Mouse (Mus musculus): ENCODE results near the gene Cct6b. TPM values are rescaled to one million over a fixed set of nuclear protein-coding genes. Genes with fewer than 3 reads are reported as not detected.

Gene Cct6b
- polyA plus RNA-seq, 1 experiment from 2014 or later, result 0.38 TPM

GRCm38 (mm10) chr11:82746138-82746537 lies 18.0 kb downstream of the Cct6b start:
- Histone ChIP-seq H3K9ac (ENCODE audit: low read length) (no peak overlapping the region), H3K27ac (replicated peaks in 1 of 2; ENCODE audit: control insufficient read depth in 1 of 2, insufficient read depth in 1 of 2, low read depth in 2 of 2, low read length in 2 of 2) (no peak overlapping the region), H3K4me2 (ENCODE audit: low read length) (no peak overlapping the region), H3K27me3 (ENCODE audit: control insufficient read depth, insufficient read depth, low read length) (0 out of 2 replicates have a peak, but pooled peaks cover 4% of the 10 kb centered on the region), H3K9me3 (ENCODE audit: control insufficient read depth, low read length) (peaks cover 6% of the 10 kb centered on the region; the same call in 1 of the 2 replicates), H3K4me3 (ENCODE audit: control insufficient read depth in 1 of 2, insufficient read depth in 1 of 2, low read depth in 1 of 2, low read length in 2 of 2) (no peak overlapping the region), H3K4me1 (ENCODE audit: control insufficient read depth in 2 of 2, insufficient read depth in 2 of 2, low read length in 2 of 2) (no peaks in the 10 kb centered on the region), H3K36me3 (ENCODE audit: control insufficient read depth, insufficient read depth, low read length) (no peaks in the 10 kb centered on the region)
- 32% methylated on average over 6 of the region's 6 CpGs for WGBS
- ATAC-seq (ENCODE audit: insufficient number of reproducible peaks, insufficient read depth, low FRiP score, low read depth), result no peak

GRCm38 (mm10) chr11:82739006-82739405 lies 25.1 kb downstream of the Cct6b start:
- no peaks in the 10 kb centered on the region for H3K9me3 ChIP-seq (ENCODE audit: control insufficient read depth, low read length)
- H3K4me3 ChIP-seq (ENCODE audit: control insufficient read depth in 1 of 2, insufficient read depth in 1 of 2, low read depth in 1 of 2, low read length in 2 of 2), result no peak overlapping the region
- no peaks in the 10 kb centered on the region for H3K27me3 ChIP-seq (ENCODE audit: control insufficient read depth, insufficient read depth, low read length)
- no peaks in the 10 kb centered on the region for H3K36me3 ChIP-seq (ENCODE audit: control insufficient read depth, insufficient read depth, low read length)
- ATAC-seq (ENCODE audit: insufficient number of reproducible peaks, insufficient read depth, low FRiP score, low read depth), result no peak
- no peak overlapping the region for H3K27ac ChIP-seq (replicated peaks in 1 of 2; ENCODE audit: control insufficient read depth in 1 of 2, insufficient read depth in 1 of 2, low read depth in 2 of 2, low read length in 2 of 2)
- no peaks in the 10 kb centered on the region for H3K4me1 ChIP-seq (ENCODE audit: control insufficient read depth in 2 of 2, insufficient read depth in 2 of 2, low read length in 2 of 2)
- no peak overlapping the region for H3K9ac ChIP-seq (ENCODE audit: low read length)
- H3K4me2 ChIP-seq (ENCODE audit: low read length), result no peak overlapping the region

- H3K27ac ChIP-seq (replicated peaks in 1 of 2; ENCODE audit: control insufficient read depth in 1 of 2, insufficient read depth in 1 of 2, low read depth in 2 of 2, low read length in 2 of 2), result no peak overlapping the region
- no peaks in the 10 kb centered on the region for H3K27me3 ChIP-seq (ENCODE audit: control insufficient read depth, insufficient read depth, low read length)
- H3K4me1 ChIP-seq (ENCODE audit: control insufficient read depth in 2 of 2, insufficient read depth in 2 of 2, low read length in 2 of 2), result no peaks in the 10 kb centered on the region
- no peak overlapping the region for H3K4me2 ChIP-seq (ENCODE audit: low read length)
- no peaks in the 10 kb centered on the region for H3K36me3 ChIP-seq (ENCODE audit: control insufficient read depth, insufficient read depth, low read length)
- no peak overlapping the region for H3K4me3 ChIP-seq (ENCODE audit: control insufficient read depth in 1 of 2, insufficient read depth in 1 of 2, low read depth in 1 of 2, low read length in 2 of 2)
- H3K9ac ChIP-seq (ENCODE audit: low read length), result no peak overlapping the region
- no peak for ATAC-seq (ENCODE audit: insufficient number of reproducible peaks, insufficient read depth, low FRiP score, low read depth)
- no peaks in the 10 kb centered on the region for H3K9me3 ChIP-seq (ENCODE audit: control insufficient read depth, low read length)
Measured at GRCm38 (mm10) chr11:82734227-82734626, 29.9 kb downstream of the Cct6b start.

DNA sequence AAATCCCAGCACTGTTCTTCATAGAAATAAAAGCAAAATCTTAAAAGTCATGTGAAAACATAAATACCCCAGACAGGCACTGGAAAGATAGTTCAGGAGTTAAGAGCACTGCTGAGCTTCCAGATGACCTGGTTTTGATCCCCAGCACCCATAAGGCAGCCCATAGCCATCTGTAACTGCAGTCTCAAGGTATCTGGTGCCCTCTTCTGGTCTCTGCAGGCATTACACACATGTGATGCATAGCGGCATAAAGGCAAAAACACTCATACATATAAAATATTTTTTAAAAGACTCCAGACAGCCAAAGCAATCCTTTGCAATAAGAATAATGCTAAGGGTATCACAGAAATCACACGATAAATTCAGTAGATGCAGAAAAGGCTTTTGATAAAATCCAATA lies 37.3 kb downstream of the Cct6b start:
- no peaks in the 10 kb centered on the region for H3K36me3 ChIP-seq (ENCODE audit: control insufficient read depth, insufficient read depth, low read length)
- H3K4me1 ChIP-seq (ENCODE audit: control insufficient read depth in 2 of 2, insufficient read depth in 2 of 2, low read length in 2 of 2), result no peaks in the 10 kb centered on the region
- H3K4me3 ChIP-seq (ENCODE audit: control insufficient read depth in 1 of 2, insufficient read depth in 1 of 2, low read depth in 1 of 2, low read length in 2 of 2), result no peak overlapping the region
- no peak for ATAC-seq (ENCODE audit: insufficient number of reproducible peaks, insufficient read depth, low FRiP score, low read depth)
- H3K27me3 ChIP-seq (ENCODE audit: control insufficient read depth, insufficient read depth, low read length), result no peaks in the 10 kb centered on the region
- 88% methylated on average over 2 of the region's 2 CpGs for WGBS
- H3K9ac ChIP-seq (ENCODE audit: low read length), result no peak overlapping the region
- no peak overlapping the region for H3K27ac ChIP-seq (replicated peaks in 1 of 2; ENCODE audit: control insufficient read depth in 1 of 2, insufficient read depth in 1 of 2, low read depth in 2 of 2, low read length in 2 of 2)
- H3K9me3 ChIP-seq (ENCODE audit: control insufficient read depth, low read length), result no peaks in the 10 kb centered on the region
- no peak overlapping the region for H3K4me2 ChIP-seq (ENCODE audit: low read length)

DNA sequence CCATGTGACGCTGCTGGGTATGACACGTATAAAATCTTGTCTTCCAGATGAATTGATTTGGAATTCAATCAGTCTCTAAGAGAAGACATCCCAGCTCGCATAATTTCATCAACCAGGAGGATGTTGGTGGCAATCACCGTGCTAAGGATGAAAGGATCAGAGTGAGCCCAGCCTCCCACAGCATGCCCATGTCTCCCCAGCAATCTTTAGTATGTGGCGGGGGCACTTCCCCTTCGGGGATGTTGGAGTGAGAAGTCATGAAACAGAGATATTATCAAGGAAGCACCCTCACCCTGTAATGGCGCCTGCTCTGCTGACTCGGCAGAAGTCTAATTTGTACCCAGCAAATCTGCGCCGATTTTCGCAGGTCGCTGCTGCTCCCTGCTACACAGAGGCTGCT lies 44.8 kb downstream of the Cct6b start:
- Histone ChIP-seq H3K9me3 (ENCODE audit: control insufficient read depth, low read length) (no peaks in the 10 kb centered on the region), H3K27ac (replicated peaks in 1 of 2; ENCODE audit: control insufficient read depth in 1 of 2, insufficient read depth in 1 of 2, low read depth in 2 of 2, low read length in 2 of 2) (no peak overlapping the region), H3K9ac (ENCODE audit: low read length) (no peak overlapping the region), H3K27me3 (ENCODE audit: control insufficient read depth, insufficient read depth, low read length) (no peaks in the 10 kb centered on the region), H3K4me1 (ENCODE audit: control insufficient read depth in 2 of 2, insufficient read depth in 2 of 2, low read length in 2 of 2) (no peaks in the 10 kb centered on the region), H3K36me3 (ENCODE audit: control insufficient read depth, insufficient read depth, low read length) (no peaks in the 10 kb centered on the region), H3K4me3 (ENCODE audit: control insufficient read depth in 1 of 2, insufficient read depth in 1 of 2, low read depth in 1 of 2, low read length in 2 of 2) (no peak overlapping the region), H3K4me2 (ENCODE audit: low read length) (no peak overlapping the region)
- no peak for ATAC-seq (ENCODE audit: insufficient number of reproducible peaks, insufficient read depth, low FRiP score, low read depth)
- 83% methylated on average over 12 of the region's 12 CpGs for WGBS

- no peak for ATAC-seq (ENCODE audit: insufficient number of reproducible peaks, insufficient read depth, low FRiP score, low read depth)
- H3K36me3 ChIP-seq (ENCODE audit: control insufficient read depth, insufficient read depth, low read length), result no peaks in the 10 kb centered on the region
- H3K4me1 ChIP-seq (ENCODE audit: control insufficient read depth in 2 of 2, insufficient read depth in 2 of 2, low read length in 2 of 2), result no peaks in the 10 kb centered on the region
- H3K27me3 ChIP-seq (ENCODE audit: control insufficient read depth, insufficient read depth, low read length), result no peaks in the 10 kb centered on the region
- H3K9me3 ChIP-seq (ENCODE audit: control insufficient read depth, low read length), result no peaks in the 10 kb centered on the region
- H3K9ac ChIP-seq (ENCODE audit: low read length), result no peak overlapping the region
- H3K27ac ChIP-seq (replicated peaks in 1 of 2; ENCODE audit: control insufficient read depth in 1 of 2, insufficient read depth in 1 of 2, low read depth in 2 of 2, low read length in 2 of 2), result no peak overlapping the region
- H3K4me2 ChIP-seq (ENCODE audit: low read length), result no peak overlapping the region
- 79% methylated on average over 3 of the region's 3 CpGs for WGBS
- no peak overlapping the region for H3K4me3 ChIP-seq (ENCODE audit: control insufficient read depth in 1 of 2, insufficient read depth in 1 of 2, low read depth in 1 of 2, low read length in 2 of 2)
Measured at GRCm38 (mm10) chr11:82712681-82713080, 51.4 kb downstream of the Cct6b start.

DNA sequence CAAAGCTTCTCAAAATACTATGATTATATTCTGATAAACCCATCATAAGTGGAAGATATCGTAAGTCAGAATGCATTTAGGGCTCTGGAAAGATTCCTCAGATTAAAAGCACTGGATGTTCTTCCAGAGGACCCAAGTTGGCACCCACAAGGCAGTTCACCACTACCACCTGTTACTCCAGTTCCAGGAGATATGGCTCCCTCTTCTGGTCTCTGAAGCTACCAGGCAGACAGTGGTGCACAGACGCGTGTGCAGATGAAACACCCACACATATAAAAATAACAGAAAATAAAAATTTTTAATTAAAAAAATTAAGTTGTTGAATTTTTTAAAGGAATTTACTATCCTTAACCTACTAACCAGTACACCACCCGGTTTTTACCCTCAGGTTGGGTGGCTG lies 55.2 kb downstream of the Cct6b start:
- Histone ChIP-seq H3K4me3 (ENCODE audit: control insufficient read depth in 1 of 2, insufficient read depth in 1 of 2, low read depth in 1 of 2, low read length in 2 of 2) (no peak overlapping the region), H3K4me2 (ENCODE audit: low read length) (no peak overlapping the region), H3K9me3 (ENCODE audit: control insufficient read depth, low read length) (no peaks in the 10 kb centered on the region), H3K27me3 (ENCODE audit: control insufficient read depth, insufficient read depth, low read length) (no peaks in the 10 kb centered on the region), H3K4me1 (ENCODE audit: control insufficient read depth in 2 of 2, insufficient read depth in 2 of 2, low read length in 2 of 2) (no peaks in the 10 kb centered on the region), H3K27ac (replicated peaks in 1 of 2; ENCODE audit: control insufficient read depth in 1 of 2, insufficient read depth in 1 of 2, low read depth in 2 of 2, low read length in 2 of 2) (no peak overlapping the region), H3K9ac (ENCODE audit: low read length) (no peak overlapping the region), H3K36me3 (ENCODE audit: control insufficient read depth, insufficient read depth, low read length) (no peaks in the 10 kb centered on the region)
- WGBS, result 63% methylated on average over 4 of the region's 4 CpGs
- no peak for ATAC-seq (ENCODE audit: insufficient number of reproducible peaks, insufficient read depth, low FRiP score, low read depth)

DNA sequence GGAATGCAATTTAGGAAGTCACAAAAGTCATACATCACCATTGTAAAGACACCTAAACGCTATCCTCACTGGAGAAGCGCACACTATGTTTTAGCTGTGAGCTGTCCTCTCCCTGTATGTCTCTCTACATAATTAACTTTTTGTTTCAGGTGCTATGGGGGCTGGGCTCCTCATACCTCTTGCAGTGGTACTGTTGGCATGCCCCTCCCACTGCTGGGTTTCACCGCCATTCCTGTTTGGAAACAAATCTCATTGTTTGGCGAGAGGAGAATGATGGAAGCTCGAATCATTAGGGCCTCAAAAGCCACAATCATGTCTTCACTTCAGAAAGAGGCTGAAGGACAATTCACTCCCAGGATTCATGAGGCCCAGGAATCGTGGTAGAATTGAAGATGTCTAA lies 59.0 kb downstream of the Cct6b start:
- 0 out of 2 replicates have a peak, but pooled peaks cover 5% of the 10 kb centered on the region for H3K27me3 ChIP-seq (ENCODE audit: control insufficient read depth, insufficient read depth, low read length)
- H3K4me1 ChIP-seq (ENCODE audit: control insufficient read depth in 2 of 2, insufficient read depth in 2 of 2, low read length in 2 of 2), result no peaks in the 10 kb centered on the region
- H3K4me3 ChIP-seq (ENCODE audit: control insufficient read depth in 1 of 2, insufficient read depth in 1 of 2, low read depth in 1 of 2, low read length in 2 of 2), result no peak overlapping the region
- no peak overlapping the region for H3K27ac ChIP-seq (replicated peaks in 1 of 2; ENCODE audit: control insufficient read depth in 1 of 2, insufficient read depth in 1 of 2, low read depth in 2 of 2, low read length in 2 of 2)
- no peak for ATAC-seq (ENCODE audit: insufficient number of reproducible peaks, insufficient read depth, low FRiP score, low read depth)
- H3K9ac ChIP-seq (ENCODE audit: low read length), result no peak overlapping the region
- no peaks in the 10 kb centered on the region for H3K9me3 ChIP-seq (ENCODE audit: control insufficient read depth, low read length)
- WGBS, result 69% methylated on average over 6 of the region's 6 CpGs
- H3K36me3 ChIP-seq (ENCODE audit: control insufficient read depth, insufficient read depth, low read length), result no peaks in the 10 kb centered on the region
- no peak overlapping the region for H3K4me2 ChIP-seq (ENCODE audit: low read length)
